Mouse (Mus musculus) bone marrow macrophage, adult 2 months (primary cell): ENCODE measurements around the gene Ppm1g.

Source experiments
- CTCF ChIP-seq: IDR thresholded peaks from 2 replicates; pipeline ENCODE4 v1.5.1; 2012; ENCODE audit warnings: low read depth, mild to moderate bottlenecking, low read length, moderate library complexity
- POLR2A ChIP-seq: IDR thresholded peaks from 2 replicates; pipeline ENCODE4 v1.6.1; 2012; ENCODE audit warnings: mild to moderate bottlenecking, low read depth, low read length, borderline replicate concordance

- no peak for TF ChIP-seq POLR2A
- TF ChIP-seq CTCF = no peak
Observed at GRCm38 (mm10) chr5:31188223-31188840, 32.2 kb downstream of the Ppm1g start.
